Mouse (Mus musculus): ENCODE data around the gene Daam2.

DNA sequence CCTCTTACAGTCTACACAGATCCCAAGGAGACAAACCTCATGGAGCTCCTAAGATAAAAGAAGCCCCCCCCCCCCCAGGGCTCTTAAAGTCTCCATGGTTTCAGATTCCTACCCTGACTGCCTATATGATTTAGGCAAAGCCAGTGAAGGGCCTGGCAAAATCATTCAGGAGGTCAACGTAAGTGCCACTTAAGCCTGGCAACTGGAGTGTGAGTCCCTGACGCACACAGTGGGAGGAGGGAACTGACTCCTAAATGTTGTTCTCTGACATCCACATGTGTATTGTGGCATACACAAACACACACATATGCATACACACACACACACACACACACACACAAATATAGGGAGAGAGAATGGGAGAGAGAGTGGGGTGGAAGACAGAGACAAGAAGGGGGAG is 12.7 kb downstream of the Daam2 start:
- TF ChIP-seq POLR2A (IDR thresholded peaks at IDR 0.05; ENCODE audit: borderline replicate concordance, extremely low read depth, low read depth, low read length) (no peak), CTCF (IDR thresholded peaks at IDR 0.05; ENCODE audit: insufficient read depth, low read length) (no peak)
